In the genomic region with DNA sequence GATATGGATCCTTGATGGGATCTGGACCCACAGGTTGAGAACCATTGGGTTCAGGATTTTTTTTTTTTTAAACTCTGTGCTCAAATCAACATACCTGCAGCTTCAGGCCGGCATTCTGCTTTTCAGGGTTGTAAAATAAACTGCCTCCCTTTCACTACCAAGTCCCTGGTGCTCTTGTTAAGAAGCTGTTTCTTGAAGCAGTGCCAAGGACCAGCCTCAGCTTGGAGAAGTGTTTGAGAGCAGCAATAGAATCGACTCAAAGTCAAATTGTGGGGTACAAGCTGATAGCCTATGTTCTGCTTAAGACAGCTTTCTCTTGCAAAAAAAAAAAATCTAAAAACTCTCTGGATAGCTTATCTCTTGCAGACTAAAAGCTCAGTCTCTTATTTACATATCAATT, we compare ENCODE assay signal across 27 mouse cellular contexts. TPM values are rescaled to one million over a fixed set of nuclear protein-coding genes. Genes with fewer than 3 reads are reported as not detected.
A peak's percentile ranks its signal among the peaks of the same experiment; 100 is the strongest.
DNase-seq lines count a peak whose midpoint lies in the region; ATAC-seq and TF ChIP-seq lines count a peak whose summit lies in the region.
"Had no signal": no experiment of that assay in that cellular context is flagged by ENCODE, and none has a peak within 500 bp of the region (broad histone marks: within the 10 kb centered on the region; RNA-seq: fewer than 3 reads in every experiment).

No protein-coding gene starts in this region.

- TF ChIP-seq POLR2A in limb, embryonic 14.5 days (IDR thresholded peaks at IDR 0.05; ENCODE audit: borderline replicate concordance, extremely low read depth, insufficient read depth, insufficient read length) = no peak

- H3K4me3 ChIP-seq in hindbrain, postnatal 0 days (ENCODE audit: low read length) = no peak overlapping the region
- H3K4me3 ChIP-seq in hindbrain, embryonic 11.5 days (ENCODE audit: low read depth, low read length) = no peak overlapping the region
- H3K4me3 ChIP-seq in midbrain, embryonic 14.5 days (replicated peaks; ENCODE audit: low read depth, low read length) = no peak overlapping the region
- H3K4me3 ChIP-seq in midbrain, embryonic 13.5 days (replicated peaks) = no peak overlapping the region
- no peak overlapping the region for H3K4me3 ChIP-seq in limb, embryonic 14.5 days (replicated peaks; ENCODE audit: low read length)
- H3K4me3 ChIP-seq: embryonic facial prominence, embryonic 15.5 days; heart, embryonic 12.5 days; heart, embryonic 15.5 days; hindbrain, embryonic 10.5 days had no signal

- H3K4me2 ChIP-seq in hindbrain, postnatal 0 days (ENCODE audit: low read depth, low read length) = no peak overlapping the region
- no peak overlapping the region for H3K4me2 ChIP-seq in hindbrain, embryonic 11.5 days (replicated peaks; ENCODE audit: low read depth, low read length)
- no peak overlapping the region for H3K4me2 ChIP-seq in midbrain, embryonic 14.5 days (ENCODE audit: low read length)
- no peak overlapping the region for H3K4me2 ChIP-seq in midbrain, embryonic 13.5 days (replicated peaks)
- no peak overlapping the region for H3K4me2 ChIP-seq in limb, embryonic 14.5 days (replicated peaks; ENCODE audit: low read depth, low read length, severe bottlenecking)
- H3K4me2 ChIP-seq: embryonic facial prominence, embryonic 15.5 days; heart, embryonic 12.5 days; heart, embryonic 15.5 days; hindbrain, embryonic 14.5 days had no signal

- no peak overlapping the region for H3K9ac ChIP-seq in hindbrain, postnatal 0 days (replicated peaks; ENCODE audit: low read length)
- no peak overlapping the region for H3K9ac ChIP-seq in hindbrain, embryonic 11.5 days (ENCODE audit: low read depth, low read length)
- H3K9ac ChIP-seq in midbrain, embryonic 14.5 days (replicated peaks; ENCODE audit: low read length) = no peak overlapping the region
- no peak overlapping the region for H3K9ac ChIP-seq in midbrain, embryonic 13.5 days (replicated peaks)
- no peak overlapping the region for H3K9ac ChIP-seq in limb, embryonic 14.5 days (ENCODE audit: low read depth, low read length, severe bottlenecking)
- H3K9ac ChIP-seq: embryonic facial prominence, embryonic 15.5 days; heart, embryonic 12.5 days; heart, embryonic 15.5 days; hindbrain, embryonic 14.5 days had no signal

- DNase-seq in hindbrain, postnatal 0 days (ENCODE audit: low spot score) = peak; percentile 23
- DNase-seq in hindbrain, embryonic 11.5 days (ENCODE audit: low spot score) = no peak
- peak; percentile 22 for DNase-seq in midbrain, embryonic 14.5 days
- DNase-seq in brain, adult 2 months (ENCODE audit: low read depth, low spot score) = peak; percentile 69
- peak; percentile 16 for DNase-seq in limb, embryonic 14.5 days (ENCODE audit: low spot score)
- DNase-seq in frontal cortex, postnatal 25 days (ENCODE audit: low spot score in 2 of 2) = no peak
- DNase-seq in cerebellum, adult 9-10 months = no peak
- DNase-seq: adrenal gland, adult 8-10 months; adrenal gland, postnatal 25 days; cerebellum, adult 11 months; cerebellum, adult 2 months; cerebellum, postnatal 10 days; cerebellum, postnatal 36 days; embryo, embryonic 11 days; gastrocnemius, postnatal 25 days; heart, adult 18-20 months; heart, postnatal 10 days; heart, postnatal 36 days had no signal

- no peaks in the 10 kb centered on the region for H3K9me3 ChIP-seq in hindbrain, postnatal 0 days (ENCODE audit: low read length)
- no peaks in the 10 kb centered on the region for H3K9me3 ChIP-seq in hindbrain, embryonic 11.5 days (ENCODE audit: control insufficient read depth, low read length)
- H3K9me3 ChIP-seq in midbrain, embryonic 14.5 days (ENCODE audit: control insufficient read depth, low read length) = no peaks in the 10 kb centered on the region
- no peaks in the 10 kb centered on the region for H3K9me3 ChIP-seq in midbrain, embryonic 13.5 days
- no peaks in the 10 kb centered on the region for H3K9me3 ChIP-seq in limb, embryonic 14.5 days (ENCODE audit: control insufficient read depth, low read length)
- H3K9me3 ChIP-seq: embryonic facial prominence, embryonic 15.5 days; heart, embryonic 15.5 days; hindbrain, embryonic 10.5 days had no signal

- no peaks in the 10 kb centered on the region for H3K27me3 ChIP-seq in hindbrain, postnatal 0 days (ENCODE audit: insufficient read depth, low read length)
- no peaks in the 10 kb centered on the region for H3K27me3 ChIP-seq in hindbrain, embryonic 11.5 days (ENCODE audit: control insufficient read depth, insufficient read depth, low read length)
- no peaks in the 10 kb centered on the region for H3K27me3 ChIP-seq in midbrain, embryonic 14.5 days (ENCODE audit: control insufficient read depth, insufficient read depth, low read length)
- H3K27me3 ChIP-seq in midbrain, embryonic 13.5 days = no peaks in the 10 kb centered on the region
- H3K27me3 ChIP-seq in limb, embryonic 14.5 days (ENCODE audit: control insufficient read depth, insufficient read depth, low read length) = no peaks in the 10 kb centered on the region
- H3K27me3 ChIP-seq: embryonic facial prominence, embryonic 15.5 days; heart, embryonic 12.5 days; heart, embryonic 15.5 days had no signal

- ATAC-seq in hindbrain, postnatal 0 days = no peak
- ATAC-seq in hindbrain, embryonic 11.5 days (ENCODE audit: low FRiP score) = no peak
- ATAC-seq in midbrain, embryonic 14.5 days (ENCODE audit: low FRiP score, low TSS enrichment) = no peak
- ATAC-seq in midbrain, embryonic 13.5 days = no peak
- no peak for ATAC-seq in limb, embryonic 14.5 days (ENCODE audit: low FRiP score, low read depth)
- ATAC-seq: activated CD4-positive, CD25-positive, alpha-beta regulatory T cell, adult 4 months; CD4-positive, CD25-positive, alpha-beta regulatory T cell, adult 4 months; forebrain, embryonic 16.5 days had no signal

- H3K27ac ChIP-seq in hindbrain, postnatal 0 days = no peak overlapping the region
- no peak overlapping the region for H3K27ac ChIP-seq in hindbrain, embryonic 11.5 days (ENCODE audit: low read depth, low read length)
- no peak overlapping the region for H3K27ac ChIP-seq in midbrain, embryonic 14.5 days (replicated peaks; ENCODE audit: low read depth, low read length)
- H3K27ac ChIP-seq in midbrain, embryonic 13.5 days = no peak overlapping the region
- H3K27ac ChIP-seq in limb, embryonic 14.5 days (replicated peaks; ENCODE audit: low read depth, low read length) = no peak overlapping the region
- H3K27ac ChIP-seq: embryonic facial prominence, embryonic 15.5 days; heart, embryonic 15.5 days; hindbrain, embryonic 10.5 days; hindbrain, embryonic 14.5 days had no signal

- TF ChIP-seq CTCF in hindbrain, postnatal 0 days (IDR thresholded peaks at IDR 0.05; ENCODE audit: low read depth) = no peak

- no peaks in the 10 kb centered on the region for H3K4me1 ChIP-seq in hindbrain, postnatal 0 days (ENCODE audit: insufficient read depth, low read length)
- H3K4me1 ChIP-seq in hindbrain, embryonic 11.5 days (replicated peaks; ENCODE audit: control insufficient read depth, insufficient read depth, low read length) = no peaks in the 10 kb centered on the region
- no peaks in the 10 kb centered on the region for H3K4me1 ChIP-seq in midbrain, embryonic 14.5 days (ENCODE audit: control insufficient read depth, insufficient read depth, low read length)
- peaks cover 5% of the 10 kb centered on the region; the same call in 1 of the 2 replicates for H3K4me1 ChIP-seq in midbrain, embryonic 13.5 days (replicated peaks)
- peaks cover 13% of the 10 kb centered on the region for H3K4me1 ChIP-seq in limb, embryonic 14.5 days (ENCODE audit: control insufficient read depth, insufficient read depth, low read length)
- H3K4me1 ChIP-seq: embryonic facial prominence, embryonic 15.5 days; heart, embryonic 12.5 days; heart, embryonic 15.5 days had no signal

- no peaks in the 10 kb centered on the region for H3K36me3 ChIP-seq in hindbrain, postnatal 0 days (ENCODE audit: insufficient read depth, low read length)
- no peaks in the 10 kb centered on the region for H3K36me3 ChIP-seq in hindbrain, embryonic 11.5 days (ENCODE audit: control insufficient read depth, insufficient read depth, low read length)
- no peaks in the 10 kb centered on the region for H3K36me3 ChIP-seq in midbrain, embryonic 14.5 days (ENCODE audit: control insufficient read depth, insufficient read depth, low read length)
- no peaks in the 10 kb centered on the region for H3K36me3 ChIP-seq in midbrain, embryonic 13.5 days
- no peaks in the 10 kb centered on the region for H3K36me3 ChIP-seq in limb, embryonic 14.5 days (ENCODE audit: control insufficient read depth, insufficient read depth, low read length)
- H3K36me3 ChIP-seq: embryonic facial prominence, embryonic 15.5 days; heart, embryonic 12.5 days; heart, embryonic 15.5 days; hindbrain, embryonic 10.5 days had no signal

- WGBS in hindbrain, postnatal 0 days = 32% methylated on average over 2 of the region's 2 CpGs
- 61% methylated on average over 2 of the region's 2 CpGs for WGBS in hindbrain, embryonic 11.5 days
- WGBS in midbrain, embryonic 14.5 days = 32% methylated on average over 2 of the region's 2 CpGs
- 45% methylated on average over 2 of the region's 2 CpGs for WGBS in midbrain, embryonic 13.5 days
- WGBS in limb, embryonic 14.5 days = 11% methylated on average over 2 of the region's 2 CpGs

RNA-seq across cellular contexts. Expression of gene Kcnf1, which starts 34.9 kb away (rescaled TPM):
- 8.9 and 10.5 TPM in 2 replicates for total RNA-seq in hindbrain, postnatal 0 days (2014; rRNA removed)
- polyA plus RNA-seq in hindbrain, postnatal 0 days (2015; fragmentation: Nextera tagmentation; extraction: Ambion mirVana) = 3.0 and 3.3 TPM in 2 replicates
- polyA plus RNA-seq in hindbrain, embryonic 11.5 days (2014; fragmentation: Nextera tagmentation; extraction: Ambion mirVana) = 0.10 and 0.28 TPM in 2 replicates
- 2.1 and 2.3 TPM in 2 replicates for polyA plus RNA-seq in midbrain, embryonic 14.5 days (2014; fragmentation: Nextera tagmentation; extraction: Ambion mirVana)
- polyA plus RNA-seq in midbrain, embryonic 13.5 days (2015; fragmentation: Nextera tagmentation; extraction: Ambion mirVana) = 2.3 and 2.8 TPM in 2 replicates
- polyA plus RNA-seq in limb, embryonic 14.5 days (2012; rRNA removed) = 0.91 and 0.97 TPM in 2 replicates
- 0.90 and 0.92 TPM in 2 replicates for polyA plus RNA-seq in limb, embryonic 14.5 days (2014; fragmentation: Nextera tagmentation; extraction: Ambion mirVana)
- total RNA-seq: heart, adult 18-20 months; heart, postnatal 10 days; heart, postnatal 36 days had no signal

Comparison
In these comparisons a context has a peak if more than half of its experiments do, and no peak if none do; other contexts are left out.
1. DNase-seq: peak in hindbrain, postnatal 0 days (single experiment), midbrain, embryonic 14.5 days (single experiment), brain, adult 2 months (single experiment) and limb, embryonic 14.5 days (single experiment); none in hindbrain, embryonic 11.5 days (single experiment), frontal cortex, postnatal 25 days (0 of 2) and cerebellum, adult 9-10 months (single experiment).